18 mouse cellular contexts compared by ENCODE assay signal in genomic region chr9:60410872-60411635, GRCm38 (mm10).
DNase-seq lines count a peak whose midpoint lies in the region; ATAC-seq and TF ChIP-seq lines count a peak whose summit lies in the region.
"Had no signal": no experiment of that assay in that cellular context is flagged by ENCODE, and none has a peak within 500 bp of the region (broad histone marks: within the 10 kb centered on the region; RNA-seq: fewer than 3 reads in every experiment).

No protein-coding gene starts in this region.

- no peaks in the 10 kb centered on the region for H3K9me3 ChIP-seq in kidney, embryonic 16.5 days (ENCODE audit: low read length)
- H3K9me3 ChIP-seq: forebrain, embryonic 13.5 days; neural tube, embryonic 12.5 days had no signal

- DNase-seq in kidney, adult 8-10 months = no peak
- peak; percentile 38 for DNase-seq in brain, embryonic 14.5 days (ENCODE audit: low read depth)
- DNase-seq in cerebellum, adult 2 months = peak; percentile 32 to 46
- peak; percentile 26 to 38 for DNase-seq in cerebellum, postnatal 36 days
- DNase-seq in liver = no peak
- no peak for DNase-seq in adrenal gland, postnatal 14 days
- no peak for DNase-seq in gastrocnemius, postnatal 25 days
- DNase-seq: adrenal gland, postnatal 36 days; B cell, adult 2 months; embryo, embryonic 11 days; gastrocnemius, postnatal 14 days; liver, postnatal 0 days; lung, postnatal 4 days; thymus, postnatal 4 days had no signal

- TF ChIP-seq CTCF in brain, embryonic 14.5 days (IDR thresholded peaks at IDR 0.05; ENCODE audit: borderline replicate concordance, extremely low read depth, insufficient read depth, insufficient read length) = no peak
- no peak for TF ChIP-seq CTCF in cerebellum, adult 2 months (IDR thresholded peaks at IDR 0.05; ENCODE audit: borderline replicate concordance, insufficient read depth, low read depth, low read length)

- no peaks in the 10 kb centered on the region for H3K27me3 ChIP-seq in kidney, embryonic 16.5 days (ENCODE audit: insufficient read depth, low read length)
- no peaks in the 10 kb centered on the region for H3K27me3 ChIP-seq in cerebellum, adult 2 months (ENCODE audit: control insufficient read depth, insufficient read depth, low read length)
- H3K27me3 ChIP-seq: forebrain, embryonic 13.5 days; neural tube, embryonic 12.5 days had no signal

- no peak for ATAC-seq in kidney, embryonic 16.5 days (ENCODE audit: low FRiP score, low TSS enrichment)
- ATAC-seq: forebrain, embryonic 13.5 days; liver, postnatal 0 days had no signal

- H3K36me3 ChIP-seq in kidney, embryonic 16.5 days (ENCODE audit: insufficient read depth, low read length) = no peaks in the 10 kb centered on the region
- H3K36me3 ChIP-seq: neural tube, embryonic 12.5 days had no signal

- TF ChIP-seq POLR2A in brain, embryonic 14.5 days (IDR thresholded peaks at IDR 0.05; ENCODE audit: borderline replicate concordance, extremely low read depth, insufficient read depth, insufficient read length, poor library complexity, severe bottlenecking) = no peak
- no peak for TF ChIP-seq POLR2A in cerebellum, adult 2 months (IDR thresholded peaks at IDR 0.05; ENCODE audit: borderline replicate concordance, insufficient read depth, low read length)

- 0 out of 2 replicates have a peak overlapping the region, but pooled peaks have one; percentile 10 for H3K27ac ChIP-seq in kidney, embryonic 16.5 days (ENCODE audit: low read length)
- H3K27ac ChIP-seq in cerebellum, adult 2 months (ENCODE audit: insufficient read depth, low read length) = no peak overlapping the region
- H3K27ac ChIP-seq: forebrain, embryonic 13.5 days; neural tube, embryonic 12.5 days had no signal

- H3K4me1 ChIP-seq in kidney, embryonic 16.5 days (ENCODE audit: insufficient read depth, low read length) = peaks cover 34% of the 10 kb centered on the region
- peaks cover 9% of the 10 kb centered on the region for H3K4me1 ChIP-seq in cerebellum, adult 2 months (ENCODE audit: control insufficient read depth, insufficient read depth, low read length)

- 61% methylated on average over 17 of the region's 17 CpGs for WGBS in kidney, embryonic 16.5 days
- 29% methylated on average over 17 of the region's 17 CpGs for WGBS in cerebellum, adult 2 months

- H3K4me2 ChIP-seq in kidney, embryonic 16.5 days (replicated peaks; ENCODE audit: low read depth, low read length) = no peak overlapping the region
- H3K4me2 ChIP-seq: forebrain, embryonic 13.5 days; neural tube, embryonic 12.5 days had no signal

- no peak overlapping the region for H3K4me3 ChIP-seq in kidney, embryonic 16.5 days (ENCODE audit: low read length)
- H3K4me3 ChIP-seq in cerebellum, adult 2 months (replicated peaks; ENCODE audit: insufficient read depth, low read depth, low read length) = no peak overlapping the region
- H3K4me3 ChIP-seq: erythroblast, embryonic 14.5 days; forebrain, embryonic 13.5 days; neural tube, embryonic 12.5 days had no signal

- no peak overlapping the region for H3K9ac ChIP-seq in kidney, embryonic 16.5 days (replicated peaks; ENCODE audit: low read length)
- H3K9ac ChIP-seq: forebrain, embryonic 13.5 days; liver, postnatal 0 days; neural tube, embryonic 12.5 days had no signal

Comparison
In these comparisons a context has a peak if more than half of its experiments do, and no peak if none do; other contexts are left out.
1. DNase-seq: peak in brain, embryonic 14.5 days (single experiment), cerebellum, adult 2 months (2 of 2) and cerebellum, postnatal 36 days (2 of 2); none in kidney, adult 8-10 months (0 of 2), liver (single experiment), adrenal gland, postnatal 14 days (single experiment) and gastrocnemius, postnatal 25 days (single experiment).